In genomic region chr10:95116579-95117011, GRCm38 (mm10) we compare ENCODE assay signal across 16 mouse cellular contexts.
DNase-seq lines count a peak whose midpoint lies in the region; ATAC-seq and TF ChIP-seq lines count a peak whose summit lies in the region.
"Had no signal": no experiment of that assay in that cellular context is flagged by ENCODE, and none has a peak within 500 bp of the region (broad histone marks: within the 10 kb centered on the region; RNA-seq: fewer than 3 reads in every experiment).

No protein-coding gene starts in this region.

- H3K9me3 ChIP-seq in heart, embryonic 11.5 days (replicated peaks; ENCODE audit: control insufficient read depth, low read length), result no peaks in the 10 kb centered on the region
- H3K9me3 ChIP-seq in lung, embryonic 14.5 days (ENCODE audit: low read depth, low read length), result no peaks in the 10 kb centered on the region
- H3K9me3 ChIP-seq: neural tube, embryonic 12.5 days had no signal

- no peak overlapping the region for H3K4me3 ChIP-seq in heart, embryonic 11.5 days (ENCODE audit: low read depth, low read length)
- H3K4me3 ChIP-seq in lung, embryonic 14.5 days (ENCODE audit: low read depth, low read length), result no peak overlapping the region
- no peak overlapping the region for H3K4me3 ChIP-seq in embryonic fibroblast, embryonic 13.5 days (ENCODE audit: insufficient read depth, low read length)
- H3K4me3 ChIP-seq in small intestine, adult 2 months (ENCODE audit: low read depth, low read length), result no peak overlapping the region
- H3K4me3 ChIP-seq: neural tube, embryonic 12.5 days had no signal

- H3K27me3 ChIP-seq in heart, embryonic 11.5 days (ENCODE audit: control insufficient read depth, insufficient read depth, low read length), result no peaks in the 10 kb centered on the region
- H3K27me3 ChIP-seq in lung, embryonic 14.5 days (ENCODE audit: insufficient read depth, low read length), result no peaks in the 10 kb centered on the region
- no peaks in the 10 kb centered on the region for H3K27me3 ChIP-seq in small intestine, adult 2 months (ENCODE audit: control insufficient read depth, insufficient read depth, low read length)
- H3K27me3 ChIP-seq: neural tube, embryonic 12.5 days had no signal

- H3K4me2 ChIP-seq in heart, embryonic 11.5 days, result no peak overlapping the region
- H3K4me2 ChIP-seq in lung, embryonic 14.5 days, result no peak overlapping the region
- H3K4me2 ChIP-seq: hindbrain, embryonic 14.5 days; neural tube, embryonic 12.5 days had no signal

- ATAC-seq in heart, embryonic 11.5 days (replicated peaks; ENCODE audit: insufficient number of reproducible peaks, low FRiP score, low TSS enrichment), result no peak
- ATAC-seq in lung, embryonic 14.5 days (ENCODE audit: insufficient read depth), result no peak
- ATAC-seq: liver, postnatal 0 days had no signal

- H3K9ac ChIP-seq in heart, embryonic 11.5 days (ENCODE audit: low read depth, low read length), result no peak overlapping the region
- no peak overlapping the region for H3K9ac ChIP-seq in lung, embryonic 14.5 days
- H3K9ac ChIP-seq: hindbrain, embryonic 14.5 days; liver, postnatal 0 days; neural tube, embryonic 12.5 days had no signal

- TF ChIP-seq POLR2A in embryonic fibroblast, embryonic 13.5 days (IDR thresholded peaks at IDR 0.05; ENCODE audit: low read depth, low read length), result no peak
- no peak for TF ChIP-seq POLR2A in small intestine, adult 2 months (IDR thresholded peaks at IDR 0.05; ENCODE audit: low read depth, low read length)

- no peak for DNase-seq in heart, adult 9 months (ENCODE audit: low spot score in 2 of 2)
- no peak for DNase-seq in lung, embryonic 14.5 days
- no peak for DNase-seq in lung, adult 18-20 months
- no peak for DNase-seq in left cerebral cortex, postnatal 36 days (ENCODE audit: low spot score in 2 of 2)
- no peak for DNase-seq in urinary bladder, adult 18-20 months (ENCODE audit: low spot score in 2 of 2)
- DNase-seq: adrenal gland, postnatal 14 days; cerebellum, adult 9-11 months; embryo, embryonic 11 days; liver, postnatal 0 days; right cerebral cortex, postnatal 25 days; thymus, adult 2 months had no signal

- WGBS in heart, embryonic 11.5 days (ENCODE audit: insufficient replicate concordance), result 43% methylated on average over 3 of the region's 3 CpGs
- WGBS in lung, embryonic 14.5 days, result 23% methylated on average over 3 of the region's 3 CpGs
- 12% methylated on average over 3 of the region's 3 CpGs for WGBS in small intestine, adult 2 months

- H3K4me1 ChIP-seq in heart, embryonic 11.5 days (ENCODE audit: control insufficient read depth, insufficient read depth, low read length), result peaks cover 20% of the 10 kb centered on the region
- peaks cover 36% of the 10 kb centered on the region for H3K4me1 ChIP-seq in lung, embryonic 14.5 days (ENCODE audit: insufficient read depth)
- no peaks in the 10 kb centered on the region for H3K4me1 ChIP-seq in embryonic fibroblast, embryonic 13.5 days (ENCODE audit: control insufficient read depth, insufficient read depth, low read length)
- peaks cover 41% of the 10 kb centered on the region for H3K4me1 ChIP-seq in small intestine, adult 2 months (ENCODE audit: control insufficient read depth, insufficient read depth, insufficient read length, low read length)
- H3K4me1 ChIP-seq: neural tube, embryonic 12.5 days had no signal

- no peaks in the 10 kb centered on the region for H3K36me3 ChIP-seq in heart, embryonic 11.5 days (ENCODE audit: control insufficient read depth, insufficient read depth, low read length)
- no peaks in the 10 kb centered on the region for H3K36me3 ChIP-seq in lung, embryonic 14.5 days (ENCODE audit: insufficient read depth)
- H3K36me3 ChIP-seq in small intestine, adult 2 months (ENCODE audit: control insufficient read depth, insufficient read depth, low read length), result no peaks in the 10 kb centered on the region
- H3K36me3 ChIP-seq: neural tube, embryonic 12.5 days had no signal

- H3K27ac ChIP-seq in heart, embryonic 11.5 days (ENCODE audit: low read depth, low read length), result 0 out of 2 replicates have a peak overlapping the region, but pooled peaks have one; percentile 3
- H3K27ac ChIP-seq in lung, embryonic 14.5 days (ENCODE audit: low read depth), result peak overlapping the region; percentile 78
- 0 out of 2 replicates have a peak overlapping the region, but pooled peaks have one; percentile 2 for H3K27ac ChIP-seq in embryonic fibroblast, embryonic 13.5 days (ENCODE audit: insufficient read depth, low read length)
- H3K27ac ChIP-seq in small intestine, adult 2 months (ENCODE audit: insufficient read depth, low read depth, low read length), result peak overlapping the region; percentile 97
- H3K27ac ChIP-seq: hindbrain, embryonic 14.5 days; neural tube, embryonic 12.5 days had no signal

- TF ChIP-seq CTCF in lung, embryonic 14.5 days (IDR thresholded peaks at IDR 0.05; ENCODE audit: low read depth), result no peak
- TF ChIP-seq CTCF in embryonic fibroblast, embryonic 13.5 days (IDR thresholded peaks at IDR 0.05; ENCODE audit: borderline replicate concordance, insufficient read depth, low read length), result no peak
- TF ChIP-seq CTCF in small intestine, adult 2 months (IDR thresholded peaks at IDR 0.05; ENCODE audit: extremely low read depth, insufficient read length, insufficient replicate concordance, low read depth, low read length), result no peak

- intact Hi-C loops in left cerebral cortex, postnatal 36 days (cut with DNase I), result no loop called here

Comparison
In these comparisons a context has a peak if more than half of its experiments do, and no peak if none do; other contexts are left out.
1. H3K27ac ChIP-seq: peak in every context shown above with its lines; median percentile 97 in small intestine, adult 2 months; 78 in lung, embryonic 14.5 days; 3 in heart, embryonic 11.5 days; 2 in embryonic fibroblast, embryonic 13.5 days.